Mouse (Mus musculus) heart, postnatal 0 days (tissue): Measurements from ENCODE around the gene Nup188.

Source experiments
- CTCF ChIP-seq: IDR thresholded peaks from 2 replicates; pipeline ENCODE4 v1.5.1; 2016; ENCODE audit warnings: antibody characterized with exemption, control low read depth, low read depth
- EP300 ChIP-seq: IDR thresholded peaks from 2 replicates; pipeline ENCODE4 v1.6.1; 2016; ENCODE audit warnings: antibody characterized with exemption, low read depth

DNA sequence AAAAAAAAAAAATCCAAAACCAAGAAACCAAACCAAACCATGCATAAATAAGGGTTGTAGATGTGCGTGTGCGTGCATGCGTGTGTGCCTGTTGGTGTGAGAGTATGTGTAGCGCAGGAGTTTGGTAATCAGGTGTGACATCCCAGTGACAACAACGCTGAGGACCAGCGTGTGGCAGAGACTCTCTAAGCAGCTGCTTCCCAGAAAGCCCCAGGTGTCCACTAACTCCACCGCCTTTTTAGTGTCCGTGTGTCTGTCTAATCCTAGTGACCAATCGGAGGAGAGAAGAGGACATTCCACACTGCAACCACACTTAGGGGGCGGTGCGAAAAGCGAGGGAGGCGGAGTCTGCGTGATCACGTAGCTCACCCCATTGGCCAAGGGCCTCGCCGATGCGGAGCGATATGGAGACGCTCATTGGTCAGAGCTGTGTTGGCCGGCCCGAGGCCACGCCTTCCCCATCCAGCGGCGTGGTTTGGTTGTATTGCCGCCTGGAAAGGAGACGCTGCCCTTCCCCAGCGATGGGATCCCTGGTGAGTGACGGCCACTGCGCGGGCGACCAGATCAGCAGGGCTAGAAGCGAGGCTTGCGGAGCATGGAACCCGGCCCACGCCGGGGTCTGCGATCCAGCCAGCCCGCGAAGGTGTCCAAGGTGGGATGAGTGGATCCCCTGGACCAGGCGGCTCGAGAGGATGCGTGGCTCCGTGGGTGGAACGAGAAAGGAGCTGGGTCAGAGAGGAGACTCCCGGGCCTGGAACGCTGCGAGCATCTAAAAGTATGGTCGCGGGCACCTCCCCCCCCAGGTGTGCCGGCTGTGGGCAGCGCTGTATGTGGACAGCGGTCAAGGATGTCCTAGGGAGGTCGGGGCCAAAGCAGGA lies 77.8 kb downstream of the Nup188 start, which contains the start of gene Miga2:
- TF ChIP-seq CTCF (no peak), EP300 (no peak)
